Mouse (Mus musculus) macrophage (primary cell): ENCODE measurements around the gene Casp14. TPM values are rescaled to one million over a fixed set of nuclear protein-coding genes. Genes with fewer than 3 reads are reported as not detected.
"Not testable (repeated sequence)": the region's sequence is repeated elsewhere in the genome, so short reads cannot be mapped to it uniquely, and the experiment has no call there.

Experiments
- H3K27ac ChIP-seq: fragments of 350-480 bp; formaldehyde crosslinking; 2 replicates; pipeline ENCODE4 v1.9.0; 2021
- H3K36me3 ChIP-seq: fragments of 350-480 bp; formaldehyde crosslinking; 2 replicates; pipeline ENCODE4 v1.9.0; 2021; ENCODE audit errors: inconsistent target
- H3K4me3 ChIP-seq: fragments of 350-480 bp; formaldehyde crosslinking; 2 replicates; pipeline ENCODE4 v1.9.0; 2021; ENCODE audit errors: inconsistent target
- H3K79me2 ChIP-seq: fragments of 350-480 bp; formaldehyde crosslinking; 2 replicates; pipeline ENCODE4 v1.9.0; 2021; ENCODE audit errors: inconsistent target
- WGBS: methylation state at CpG from one replicate; pipeline ENCODE4 v1.1.7; 2026; ENCODE audit warnings: inconsistent platforms; ENCODE audit not compliant: missing documents; 5-methylcytosine and 5-hydroxymethylcytosine counted together
- polyA plus RNA-seq: library from polyadenylated mRNA; stranded (reverse); fragments of 250-400 nt; gene quantifications from 3 replicates; pipeline ENCODE4 v1.2.4, GENCODE M21; 2018; ENCODE audit warnings: inconsistent platforms

Gene Casp14
- polyA plus RNA-seq, 1 experiment from 2014 or later: not detected

DNA sequence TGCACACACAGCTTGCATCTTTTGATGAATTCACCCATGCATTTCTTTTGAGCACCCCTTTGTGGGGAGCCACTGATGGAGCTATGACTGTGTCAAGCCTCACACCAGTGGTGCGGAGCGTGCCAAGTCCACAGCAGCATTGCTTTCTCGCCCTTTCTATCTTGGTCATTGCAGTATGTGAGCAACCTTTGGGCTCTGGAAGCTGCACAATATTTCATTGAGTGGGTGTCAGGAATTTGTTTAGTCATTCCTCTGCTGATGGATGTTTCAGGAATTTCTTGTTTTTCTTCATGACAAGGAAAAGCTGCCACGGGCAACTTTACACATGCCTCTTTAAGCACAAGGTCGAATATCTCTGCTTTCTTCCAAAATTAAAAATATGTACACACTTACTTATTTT is 3.9 kb upstream of the Casp14 start:
- Histone ChIP-seq H3K79me2 (no peaks in the 10 kb centered on the region), H3K27ac (no peak overlapping the region), H3K4me3 (no peak overlapping the region), H3K36me3 (no peaks in the 10 kb centered on the region)
- WGBS: 88% methylated on average over 5 of the region's 5 CpGs

DNA sequence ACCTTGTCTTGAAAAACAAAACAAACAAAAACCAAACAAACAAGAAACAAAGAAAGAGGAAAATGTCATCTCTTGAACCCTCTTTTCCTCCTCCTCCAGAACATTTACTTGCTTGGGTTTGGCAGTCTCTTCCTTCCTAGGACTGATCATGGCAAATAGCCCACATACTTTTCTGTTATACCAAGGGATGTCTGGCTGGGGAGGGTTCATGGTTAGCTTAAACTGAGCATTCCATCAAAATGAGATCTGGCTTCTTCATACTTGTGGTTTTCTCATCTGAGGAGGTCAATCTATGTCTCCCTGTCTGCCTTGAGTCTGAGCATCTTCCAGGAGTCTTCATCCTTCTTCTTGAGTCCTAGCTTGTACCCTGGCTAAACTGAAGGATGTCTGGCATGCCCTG is 1.9 kb downstream of the Casp14 start:
- Histone ChIP-seq H3K79me2 (no peaks in the 10 kb centered on the region), H3K4me3 (no peak overlapping the region), H3K27ac (no peak overlapping the region), H3K36me3 (no peaks in the 10 kb centered on the region)

DNA sequence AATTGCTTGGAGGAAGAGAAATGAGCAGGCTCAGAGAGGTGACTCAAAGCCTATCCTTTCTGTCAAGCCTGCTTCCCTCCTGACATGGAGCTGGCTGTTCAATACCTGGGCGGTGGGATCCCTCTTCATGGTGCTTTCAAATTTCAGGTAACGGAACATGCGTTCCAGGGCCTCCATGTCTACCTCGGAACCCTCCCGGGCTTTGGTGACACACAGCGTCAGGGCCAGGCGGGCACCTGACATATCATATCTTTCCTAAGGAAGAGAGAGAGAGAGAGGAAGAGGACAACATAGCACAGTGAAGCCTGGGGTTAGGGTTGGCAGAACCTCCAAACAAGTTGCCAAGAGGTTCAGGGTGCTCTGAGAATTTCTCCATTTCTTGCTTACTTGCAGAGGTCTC is 2.9 kb downstream of the Casp14 start:
- 96% methylated on average over 7 of the region's 7 CpGs for WGBS
- H3K36me3 ChIP-seq: no peaks in the 10 kb centered on the region
- H3K4me3 ChIP-seq: no peak overlapping the region
- no peak overlapping the region for H3K27ac ChIP-seq
- no peaks in the 10 kb centered on the region for H3K79me2 ChIP-seq

DNA sequence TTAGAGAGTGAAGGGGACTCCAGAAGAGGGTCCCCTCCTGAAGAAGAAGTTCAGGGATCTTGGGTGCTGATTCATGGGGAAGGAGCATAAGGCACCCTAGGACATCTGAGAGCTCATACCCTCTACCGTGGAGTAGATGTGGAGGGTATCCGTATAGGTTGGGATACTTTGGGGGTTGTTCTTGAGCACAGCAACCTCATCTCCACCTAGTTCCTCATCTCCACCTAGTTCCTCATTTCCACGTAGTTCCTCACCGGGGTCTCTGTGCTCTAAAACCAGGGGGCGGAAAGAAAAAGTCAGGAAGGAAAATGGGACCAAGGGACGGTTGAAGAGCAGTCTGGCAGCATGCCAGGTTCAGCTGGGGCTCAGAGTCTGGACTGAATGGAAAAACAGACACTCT is 4.0 kb downstream of the Casp14 start:
- no peak overlapping the region for H3K27ac ChIP-seq
- WGBS: 19% methylated on average over 6 of the region's 6 CpGs
- no peaks in the 10 kb centered on the region for H3K79me2 ChIP-seq
- H3K4me3 ChIP-seq: no peak overlapping the region
- H3K36me3 ChIP-seq: no peaks in the 10 kb centered on the region

DNA sequence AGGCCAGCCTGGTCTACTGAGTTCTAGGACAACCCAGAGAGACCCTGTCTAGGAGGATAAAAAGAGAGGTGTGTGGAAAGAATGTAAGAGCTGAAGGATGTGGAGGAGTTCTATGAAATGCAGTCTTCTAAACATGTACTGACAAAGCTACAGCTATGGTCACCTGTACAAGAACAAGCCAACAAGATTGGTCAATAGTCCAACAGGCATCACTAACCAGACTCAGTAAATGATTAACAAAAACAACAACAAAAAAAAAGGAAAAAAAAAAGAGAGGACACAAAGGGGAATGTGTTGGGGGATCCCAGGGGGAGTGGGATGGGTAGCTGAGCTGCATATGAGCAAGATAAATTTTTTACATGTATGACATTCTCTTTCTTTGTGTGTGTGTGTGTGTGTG is 7.4 kb downstream of the Casp14 start:
- no peak overlapping the region for H3K27ac ChIP-seq
- no peaks in the 10 kb centered on the region for H3K36me3 ChIP-seq
- no peak overlapping the region for H3K4me3 ChIP-seq
- no peaks in the 10 kb centered on the region for H3K79me2 ChIP-seq

DNA sequence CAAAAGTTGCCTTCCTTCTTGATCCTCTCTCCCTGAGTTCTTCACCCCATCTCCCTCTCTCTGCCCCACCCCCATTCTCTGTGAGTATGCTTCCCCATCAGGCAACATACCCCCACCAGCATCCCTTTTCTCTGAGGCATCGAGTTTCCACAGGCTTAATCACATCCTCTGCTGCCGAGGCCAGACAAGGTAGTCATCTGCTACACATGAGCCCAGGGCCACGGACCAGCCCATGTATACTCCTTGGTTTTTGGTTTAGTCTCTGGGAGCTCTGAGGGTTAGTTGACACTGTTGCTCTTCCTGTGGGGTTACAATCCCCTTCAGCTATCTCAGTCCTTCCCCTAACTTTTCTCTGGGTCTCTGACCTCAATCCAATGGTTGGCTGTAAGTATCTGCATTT is 17.2 kb downstream of the Casp14 start:
- Histone ChIP-seq H3K79me2 (no peaks in the 10 kb centered on the region), H3K4me3 (no peak overlapping the region), H3K36me3 (no peaks in the 10 kb centered on the region), H3K27ac (no peak overlapping the region)
- 57% methylated on average over 3 of the region's 3 CpGs for WGBS

DNA sequence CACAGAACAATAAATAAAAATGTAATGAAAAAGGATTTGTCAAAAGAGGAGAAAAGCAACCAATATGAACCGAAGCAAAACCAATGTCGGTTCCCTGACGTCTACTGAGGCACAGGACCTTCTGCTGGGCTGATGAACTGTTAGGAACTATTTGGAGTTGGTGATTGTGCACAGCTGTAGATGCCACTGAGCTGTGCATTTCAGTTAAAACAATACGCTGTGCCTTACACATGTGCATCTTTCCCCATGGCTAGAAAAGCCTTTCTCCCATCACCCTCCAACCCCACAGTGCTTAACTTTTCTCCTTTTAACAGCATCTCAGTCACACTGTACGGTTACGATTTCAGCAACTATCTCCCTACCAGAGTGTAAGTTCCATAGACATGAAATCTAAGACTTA is 28.1 kb downstream of the Casp14 start:
- Histone ChIP-seq H3K79me2 (no peaks in the 10 kb centered on the region), H3K4me3 (no peak overlapping the region), H3K36me3 (no peaks in the 10 kb centered on the region), H3K27ac (no peak overlapping the region)
- 90% methylated on average over 6 of the region's 6 CpGs for WGBS

DNA sequence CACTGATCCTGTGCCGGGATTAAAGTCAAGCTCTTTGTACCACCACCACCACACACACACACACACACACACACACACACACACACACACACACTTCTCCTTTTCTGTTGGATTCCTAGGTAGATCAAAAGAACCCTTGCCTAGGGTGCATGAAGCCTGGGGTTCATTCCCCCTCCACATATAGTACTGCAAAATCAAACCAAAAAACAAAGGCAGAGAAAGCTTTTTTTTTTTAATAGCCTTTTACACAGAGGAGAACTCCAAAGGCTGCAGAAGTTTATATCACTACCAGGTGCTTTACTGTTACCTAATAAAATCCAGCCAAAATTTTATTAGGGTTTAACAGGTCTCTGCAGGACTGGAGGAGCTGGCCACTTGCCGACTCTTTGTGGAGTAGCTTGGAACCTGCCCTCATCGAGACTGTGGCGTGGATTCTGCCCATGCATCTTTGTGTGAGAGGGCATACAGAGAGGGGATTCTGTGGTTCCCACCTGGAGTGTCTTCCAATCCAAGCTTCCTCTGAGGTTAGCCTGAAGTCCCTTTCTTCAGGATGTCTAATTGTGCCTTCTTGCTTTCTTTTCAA is 31.0 kb downstream of the Casp14 start:
- 60% methylated on average over 4 of the region's 4 CpGs for WGBS
- Histone ChIP-seq H3K4me3 (no peak overlapping the region), H3K79me2 (no peaks in the 10 kb centered on the region), H3K36me3 (no peaks in the 10 kb centered on the region), H3K27ac (no peak overlapping the region)

DNA sequence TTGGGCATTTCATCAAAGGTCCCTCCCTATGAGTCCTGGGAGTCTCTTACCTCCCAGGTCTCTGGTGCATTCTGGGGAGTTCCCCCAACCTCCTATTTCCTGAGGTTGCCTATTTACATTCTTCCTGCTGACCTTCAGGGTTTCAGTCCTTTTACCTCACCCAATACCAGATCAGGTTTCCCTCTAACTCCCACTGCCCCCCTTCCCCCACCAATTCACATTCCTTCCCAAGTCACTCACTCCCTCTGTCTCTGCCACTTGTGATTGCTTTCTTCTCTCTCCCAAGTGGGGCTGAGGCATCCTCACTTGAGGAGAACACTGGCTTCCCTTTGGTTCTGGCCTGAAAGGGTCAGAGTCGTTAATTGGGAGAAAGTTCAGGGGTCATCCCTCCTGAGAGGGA is 48.0 kb downstream of the Casp14 start:
- not testable (repeated sequence) for H3K27ac ChIP-seq, H3K79me2 ChIP-seq, H3K36me3 ChIP-seq, H3K4me3 ChIP-seq
- WGBS: 42% methylated on average over 1 of the region's 1 CpGs

DNA sequence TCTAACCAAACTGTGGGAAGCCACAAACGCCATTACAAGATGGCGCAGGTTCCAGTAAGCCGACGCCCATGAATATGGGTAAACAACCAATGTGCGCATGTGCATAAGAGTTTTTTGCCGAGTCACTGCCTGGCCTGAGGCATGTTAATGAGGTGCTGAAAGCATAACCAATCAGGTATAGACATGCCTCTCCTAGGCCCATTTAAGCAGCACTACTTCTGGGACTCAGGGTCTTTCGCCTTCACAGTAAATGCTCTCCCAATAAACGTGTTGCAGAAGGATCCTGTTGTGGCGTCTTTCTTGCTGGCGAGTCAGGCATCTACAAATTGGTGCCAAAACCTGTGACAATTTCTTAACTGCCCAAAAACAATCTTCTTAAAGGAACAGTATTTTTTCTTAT is 51.4 kb downstream of the Casp14 start:
- H3K79me2 ChIP-seq, H3K36me3 ChIP-seq, H3K27ac ChIP-seq, H3K4me3 ChIP-seq: not testable (repeated sequence)
- 95% methylated on average over 10 of the region's 10 CpGs for WGBS

DNA sequence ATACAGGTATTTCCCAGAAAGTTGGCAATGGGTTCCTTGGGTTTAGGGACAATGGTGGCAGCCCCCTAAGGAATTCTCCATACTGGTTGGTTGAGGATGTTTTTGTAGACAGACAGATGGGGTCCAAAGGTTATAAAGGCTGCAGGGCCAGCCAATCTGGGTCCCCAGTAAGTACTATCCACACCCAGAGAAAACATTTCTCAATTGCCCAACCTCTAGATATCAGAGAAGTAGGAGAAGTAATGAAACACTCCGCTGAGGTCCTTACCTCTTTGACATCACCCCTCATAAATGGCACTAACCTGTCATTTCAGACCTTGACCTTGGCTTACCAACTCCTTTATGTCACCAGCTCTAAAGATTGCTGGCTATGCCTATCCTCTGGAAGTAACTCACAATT is 53.5 kb downstream of the Casp14 start:
- 77% methylated on average over 1 of the region's 1 CpGs for WGBS
- H3K36me3 ChIP-seq: no peaks in the 10 kb centered on the region

More for the DNA sequence above, 53.5 kb downstream of the Casp14 start:
- H3K4me3 ChIP-seq: no peak overlapping the region
- no peaks in the 10 kb centered on the region for H3K79me2 ChIP-seq
- no peak overlapping the region for H3K27ac ChIP-seq

Other genes with a start within 250 kb of the Casp14 start
- gene Olfr1358, start 200.9 kb downstream of the Casp14 start, polyA plus RNA-seq: not detected in 3 replicates
- 15.2 to 39.5 TPM (median 37.4 TPM) in 3 replicates for gene Ilvbl, start 143.9 kb downstream of the Casp14 start, polyA plus RNA-seq
- 0.77 to 1.7 TPM (median 1.5 TPM) in 3 replicates for gene Syde1, start 126.3 kb downstream of the Casp14 start, polyA plus RNA-seq
- gene Olfr1357, start 100.2 kb downstream of the Casp14 start, polyA plus RNA-seq: not detected in 3 replicates
- gene Ccdc105, start 34.8 kb upstream of the Casp14 start, polyA plus RNA-seq: not detected in 3 replicates
- not detected in 3 replicates for gene Slc1a6, start 62.2 kb upstream of the Casp14 start, polyA plus RNA-seq
- gene Olfr1356, start 133.9 kb upstream of the Casp14 start, polyA plus RNA-seq: not detected in 3 replicates
- not detected in 3 replicates for gene Olfr1355, start 157.2 kb upstream of the Casp14 start, polyA plus RNA-seq
- not detected in 3 replicates for gene Olfr1354, start 194.9 kb upstream of the Casp14 start, polyA plus RNA-seq
- gene Olfr8, start 232.3 kb upstream of the Casp14 start, polyA plus RNA-seq: not detected in 3 replicates
- gene Olfr1353, start 245.0 kb upstream of the Casp14 start, polyA plus RNA-seq: not detected in 3 replicates